Mouse (Mus musculus) olfactory bulb, adult 2 months (tissue): ENCODE measurements around the gene 4930474N05Rik.

Experiments
- CTCF ChIP-seq: fragments of 200-500 bp; IDR thresholded peaks from 2 replicates; pipeline ENCODE4 v1.5.1; 2012; ENCODE audit warnings: low read depth, mild to moderate bottlenecking, low read length, moderate library complexity; ENCODE audit not compliant: insufficient read depth
- POLR2A ChIP-seq: fragments of 200-500 bp; IDR thresholded peaks from 2 replicates; pipeline ENCODE4 v1.6.1; 2012; ENCODE audit warnings: mild to moderate bottlenecking, low read depth, low read length, moderate library complexity; ENCODE audit not compliant: insufficient read depth

GRCm38 (mm10) chr14:36123775-36124335 lies 29.1 kb downstream of the 4930474N05Rik start:
- TF ChIP-seq CTCF, result no peak
- TF ChIP-seq POLR2A, result no peak
